Mouse (Mus musculus) MN1 (cell line): ENCODE data around the gene Btg1-ps1.
"Not testable (repeated sequence)": the region's sequence is repeated elsewhere in the genome, so short reads cannot be mapped to it uniquely, and the experiment has no call there.

ENCODE experiments used
- DNase-seq: peaks from one replicate; pipeline ENCODE4 v3.0.0-alpha.2; 2016; ENCODE audit warnings: low spot score

Gene Btg1-ps1

DNA sequence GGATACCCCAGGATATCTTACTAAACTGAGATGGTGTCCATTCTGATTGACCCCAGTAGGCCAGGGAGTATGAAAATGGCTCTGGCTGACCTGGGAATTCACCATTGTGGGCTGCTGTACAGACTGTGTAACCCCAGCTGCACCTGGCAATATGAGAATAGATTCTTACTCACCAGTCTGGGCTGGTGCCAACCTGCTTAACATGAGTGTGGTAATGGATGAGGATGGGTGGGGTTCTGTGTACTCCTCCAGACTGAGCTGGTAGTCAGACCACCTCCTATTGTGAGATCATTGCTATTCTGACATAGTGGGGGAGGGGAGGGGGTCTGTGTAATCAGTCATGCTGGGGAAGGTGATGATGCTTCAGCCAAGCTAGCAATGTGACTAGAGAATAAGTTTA is at the start of gene Btg1-ps1:
Gene Btg1-ps1, minus strand, starts transcription at position 219 of the 400 bp plus-strand sequence.
- DNase-seq, result not testable (repeated sequence)

DNA sequence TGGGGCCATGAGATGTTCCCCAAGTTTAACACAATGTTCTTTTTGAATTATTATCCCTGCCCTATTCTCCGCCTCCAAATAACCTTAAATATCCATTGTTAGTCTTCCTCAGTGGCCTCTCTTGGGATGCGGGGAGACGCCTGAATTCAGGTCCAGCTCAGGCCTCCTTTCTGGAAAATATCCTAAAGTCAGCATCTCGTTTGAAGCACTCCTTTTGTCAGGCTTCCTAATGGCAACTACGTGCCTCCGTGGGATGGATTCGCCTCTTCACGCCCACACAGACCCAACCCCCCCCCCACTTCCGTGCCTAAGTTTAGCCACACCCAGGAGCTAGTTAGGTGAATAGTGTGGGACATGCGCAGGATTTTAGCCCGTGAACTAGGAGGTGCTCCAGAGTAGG is 47.6 kb upstream of the Btg1-ps1 start, which contains the start of gene Rhox10:
Gene Rhox10, plus strand, starts transcription at position 301 of the 400 bp plus-strand sequence.
- DNase-seq, result no peak

DNA sequence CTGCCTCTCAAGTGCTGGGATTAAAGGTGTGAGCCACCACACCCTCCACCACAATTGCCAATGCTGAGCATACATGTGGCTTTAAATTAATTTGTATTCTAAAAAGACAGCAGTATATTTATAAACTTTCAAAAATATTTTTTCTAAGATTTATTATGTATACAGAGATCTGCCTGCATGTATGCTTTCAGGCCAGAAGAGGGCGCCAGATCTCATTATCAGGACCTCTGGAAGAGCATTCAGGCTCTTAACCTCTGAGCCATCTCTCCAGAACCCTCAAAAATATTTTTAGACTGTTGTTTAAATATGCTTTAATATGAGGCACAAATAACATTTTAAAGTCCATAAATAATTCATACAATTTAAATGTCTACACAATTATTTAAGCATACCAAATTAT is 42.9 kb upstream of the Btg1-ps1 start:
- no peak for DNase-seq

DNA sequence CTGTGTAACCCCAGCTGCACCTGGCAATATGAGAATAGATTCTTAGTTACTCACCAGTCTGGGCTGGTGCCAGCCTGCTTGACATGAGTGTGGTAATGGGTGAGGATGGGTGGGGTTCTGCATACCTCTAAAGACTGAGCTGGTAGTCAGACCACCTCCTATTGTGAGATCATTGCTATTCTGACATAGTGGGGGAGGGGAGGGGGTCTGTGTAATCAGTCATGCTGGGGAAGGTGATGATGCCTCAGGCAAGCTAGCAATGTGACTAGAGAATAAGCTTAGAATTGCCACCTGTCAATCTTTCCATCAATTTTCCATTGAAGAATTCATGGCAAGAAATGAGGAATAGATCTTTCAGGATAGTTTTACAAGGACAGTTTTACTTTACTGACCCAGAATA is 24.4 kb upstream of the Btg1-ps1 start, which contains the start of gene Btg1-ps2:
Gene Btg1-ps2, minus strand, starts transcription at position 101 of the 400 bp plus-strand sequence.
- DNase-seq, result not testable (repeated sequence)

DNA sequence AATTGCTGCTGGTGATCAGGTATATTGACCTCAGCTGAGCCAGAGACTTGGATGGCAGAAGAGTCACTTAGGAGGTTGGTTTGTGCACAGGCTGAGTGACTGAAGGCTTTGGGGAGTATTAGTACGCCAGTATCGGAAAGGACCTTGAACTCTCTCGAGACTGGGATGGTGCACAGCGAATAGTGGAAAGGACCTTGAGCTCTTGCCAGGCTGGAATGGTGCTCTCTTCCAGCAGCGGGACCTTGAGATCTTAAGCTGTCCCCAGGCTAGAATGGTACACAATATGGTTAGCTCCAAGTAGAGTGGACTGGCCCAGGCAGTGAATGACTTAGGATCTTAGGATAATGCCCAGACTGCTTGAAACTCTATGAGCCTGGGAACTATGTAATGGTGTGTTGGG is 21.1 kb upstream of the Btg1-ps1 start:
- no peak for DNase-seq

DNA sequence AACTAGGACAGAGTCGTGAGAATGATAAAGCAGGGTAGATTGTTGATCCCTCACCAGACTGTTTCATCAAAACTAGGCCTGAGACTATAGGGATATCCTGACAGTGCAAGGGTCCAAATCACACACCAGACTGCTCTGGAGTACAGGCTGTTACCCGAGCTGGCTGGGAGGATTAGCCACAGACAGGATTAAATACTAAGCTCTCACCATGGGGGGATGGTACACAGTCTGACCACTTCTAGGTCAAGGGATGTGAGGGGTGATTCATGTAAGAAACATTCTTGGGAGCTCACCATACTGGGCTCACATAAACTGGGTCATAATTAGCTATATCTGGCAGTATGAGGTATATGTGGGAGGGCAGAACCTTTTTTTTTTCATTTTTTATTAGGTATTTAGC is 15.2 kb upstream of the Btg1-ps1 start:
- DNase-seq, result no peak

DNA sequence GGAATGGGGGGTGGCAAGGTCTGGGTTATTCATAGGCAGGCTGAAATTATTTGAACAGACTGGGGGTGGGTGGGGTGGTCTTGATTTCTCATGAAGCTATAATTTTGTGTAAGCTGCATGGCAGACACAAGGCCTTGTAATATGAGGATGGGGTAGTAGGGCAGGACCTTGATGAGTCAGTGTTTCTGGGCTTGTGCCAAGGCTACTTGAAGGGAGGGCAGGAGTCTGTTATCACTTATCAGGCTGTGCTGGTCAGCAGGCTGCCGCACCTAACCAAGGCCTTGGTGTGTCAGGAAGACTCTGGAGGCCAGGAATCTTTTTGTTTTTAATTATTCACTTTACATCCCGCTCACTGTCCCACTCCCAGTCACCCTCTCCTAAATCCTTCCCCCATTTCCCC is 9.9 kb downstream of the Btg1-ps1 start:
- DNase-seq, result no peak
